Mouse (Mus musculus) ZHBTc4 (cell line): ENCODE data around the gene Gm20831.
"Not testable (repeated sequence)": the region's sequence is repeated elsewhere in the genome, so short reads cannot be mapped to it uniquely, and the experiment has no call there.

Experiments
- DNase-seq: peaks from one replicate; pipeline ENCODE4 v3.0.0-alpha.2; 2011; ENCODE audit warnings: low read depth, low spot score

Gene Gm20831

GRCm38 (mm10) chrY:17874441-17874840 lies at the start of gene Gm20831, which contains the start of gene Gm20772:
Gene Gm20831 (plus strand): TSS chrY:17874741.
Gene Gm20772 (plus strand): TSS chrY:17874741.
- not testable (repeated sequence) for DNase-seq

- not testable (repeated sequence) for DNase-seq
Measured at GRCm38 (mm10) chrY:17846166-17846565, 28.4 kb upstream of the Gm20831 start, which contains the start of gene Gm21904. Gene Gm21904 (minus strand): TSS chrY:17846266.

- not testable (repeated sequence) for DNase-seq
Measured at GRCm38 (mm10) chrY:17937230-17937629, 62.7 kb downstream of the Gm20831 start, which contains the start of gene Srsy. Gene Srsy (minus strand): TSS chrY:17937330.
